In the genomic region with DNA sequence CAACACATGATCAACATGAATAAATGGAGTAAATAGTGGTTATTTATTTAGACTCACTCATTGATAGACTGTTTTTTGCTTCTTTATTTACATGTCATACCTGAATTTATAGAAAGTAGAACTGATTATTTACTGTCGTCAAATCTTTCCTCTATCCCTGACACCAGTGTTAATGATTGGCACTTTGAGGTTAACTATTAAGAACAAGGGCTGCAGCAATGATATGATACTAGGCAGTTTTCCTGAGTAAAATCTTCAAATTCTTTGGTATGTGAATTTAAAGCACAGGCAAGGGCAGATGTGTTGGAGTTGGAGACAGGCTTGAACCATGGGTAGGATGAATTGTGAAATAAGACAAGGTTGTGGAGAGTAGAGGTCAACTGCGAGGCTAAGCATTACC, we compare ENCODE assay signal across 15 mouse cellular contexts.
A peak's percentile ranks its signal among the peaks of the same experiment; 100 is the strongest.
DNase-seq lines count a peak whose midpoint lies in the region; ATAC-seq and TF ChIP-seq lines count a peak whose summit lies in the region.
"Had no signal": no experiment of that assay in that cellular context is flagged by ENCODE, and none has a peak within 500 bp of the region (broad histone marks: within the 10 kb centered on the region; RNA-seq: fewer than 3 reads in every experiment).

No protein-coding gene starts in this region.

- H3K4me1 ChIP-seq in kidney, adult 2 months (ENCODE audit: control insufficient read depth, insufficient read depth, low read length) = peaks cover 12% of the 10 kb centered on the region
- H3K4me1 ChIP-seq in kidney, embryonic 15.5 days = no peaks in the 10 kb centered on the region

- H3K27ac ChIP-seq in kidney, adult 2 months (ENCODE audit: insufficient read depth, low read depth, low read length) = peak overlapping the region; percentile 78
- no peak overlapping the region for H3K27ac ChIP-seq in kidney, embryonic 15.5 days

- no peaks in the 10 kb centered on the region for H3K36me3 ChIP-seq in kidney, adult 2 months (ENCODE audit: control insufficient read depth, insufficient read depth, low read length)
- no peaks in the 10 kb centered on the region for H3K36me3 ChIP-seq in kidney, embryonic 15.5 days
- H3K36me3 ChIP-seq: G1E had no signal

- ATAC-seq in kidney, embryonic 15.5 days (replicated peaks; ENCODE audit: low FRiP score) = no peak
- ATAC-seq: activated CD4-positive, CD25-positive, alpha-beta regulatory T cell, adult 4 months; CD4-positive, CD25-positive, alpha-beta regulatory T cell, adult 4 months; Patski had no signal

- no peak overlapping the region for H3K4me2 ChIP-seq in kidney, embryonic 15.5 days

- no peaks in the 10 kb centered on the region for H3K9me3 ChIP-seq in kidney, embryonic 15.5 days (replicated peaks)
- H3K9me3 ChIP-seq: G1E had no signal

- DNase-seq in kidney, adult 2 months = peak; percentile 67
- no peak for DNase-seq in kidney, postnatal 25 days
- peak; percentile 62 for DNase-seq in kidney, adult 9 months
- DNase-seq: adrenal gland, adult 8-10 months; adrenal gland, postnatal 25 days; B cell, adult 2 months; cerebellum, adult 11 months; cerebellum, adult 11-12 months; cerebellum, adult 18-20 months had no signal

- no peak overlapping the region for H3K9ac ChIP-seq in kidney, embryonic 15.5 days

- TF ChIP-seq CTCF in kidney, adult 2 months (conservative IDR thresholded peaks at IDR 0.05; ENCODE audit: insufficient read depth, insufficient read length, low read depth, low read length) = no peak

- no peak for TF ChIP-seq POLR2A in kidney, adult 2 months (IDR thresholded peaks at IDR 0.05; ENCODE audit: low read depth, low read length)

- no peak overlapping the region for H3K4me3 ChIP-seq in kidney, adult 2 months (ENCODE audit: insufficient read depth, low read depth, low read length)
- no peak overlapping the region for H3K4me3 ChIP-seq in kidney, embryonic 15.5 days (replicated peaks)

- no peaks in the 10 kb centered on the region for H3K27me3 ChIP-seq in kidney, adult 2 months (replicated peaks; ENCODE audit: control insufficient read depth, insufficient read depth, low read length)
- no peaks in the 10 kb centered on the region for H3K27me3 ChIP-seq in kidney, embryonic 15.5 days
- H3K27me3 ChIP-seq: CH12.LX, Patski had no signal

- WGBS in kidney, adult 2 months = 57% methylated on average over 2 of the region's 2 CpGs
- 73% methylated on average over 2 of the region's 2 CpGs for WGBS in kidney, embryonic 15.5 days

Comparison
In these comparisons a context has a peak if more than half of its experiments do, and no peak if none do; other contexts are left out.
1. DNase-seq: peak in kidney, adult 2 months (single experiment) and kidney, adult 9 months (single experiment); none in kidney, postnatal 25 days (0 of 2).